Mouse (Mus musculus) gastrocnemius, adult 2 months (tissue): ENCODE results near the gene Gm11214. TPM values are rescaled to one million over a fixed set of nuclear protein-coding genes. Genes with fewer than 3 reads are reported as not detected.

Source experiments
- DNase-seq: peaks from one replicate; pipeline ENCODE4 v3.0.0; 2022
- H3K27ac ChIP-seq: fragments of 200-600 bp; 2 replicates; pipeline ENCODE4 v1.8.1; 2022; ENCODE audit warnings: mild to moderate bottlenecking
- H3K4me3 ChIP-seq: fragments of 200-600 bp; 2 replicates; pipeline ENCODE4 v1.8.1; 2022; ENCODE audit warnings: mild to moderate bottlenecking, moderate library complexity
- CTCF ChIP-seq: fragments of 200-600 bp; IDR thresholded peaks from 2 replicates; pipeline ENCODE4 v1.8.1; 2022; ENCODE audit warnings: antibody characterized with exemption, mild to moderate bottlenecking, moderate library complexity
- intact Hi-C: fragments of 180-260 bp; cut with DNase I; formaldehyde crosslinking; loops from one replicate; pipeline ENCODE4 v1.15.1; 2025
- total RNA-seq, 2 experiments: library from RNA; stranded (reverse); gene quantifications; 2 replicates each; pipeline ENCODE4 v1.2.3; 2021

The Gm11214 gene
- total RNA-seq, 2 experiments from 2014 or later, result not detected

- TF ChIP-seq CTCF, result no peak
- H3K4me3 ChIP-seq, result no peak overlapping the region
- no peak overlapping the region for H3K27ac ChIP-seq
- no peak for DNase-seq
- intact Hi-C loops, result no loop called here
These were observed 19.0 kb downstream of the Gm11214 start for GRCm38 (mm10) chr4:63643956-63644726.

GRCm38 (mm10) chr4:63639842-63640241 lies 23.3 kb downstream of the Gm11214 start:
- intact Hi-C loops, result no loop called here

GRCm38 (mm10) chr4:63638603-63639002 lies 24.6 kb downstream of the Gm11214 start:
- Histone ChIP-seq H3K27ac (no peak overlapping the region), H3K4me3 (no peak overlapping the region)
- no peak for TF ChIP-seq CTCF
- intact Hi-C loops, result no loop called here
- no peak for DNase-seq

More at GRCm38 (mm10) chr4:63639842-63640241, 23.3 kb downstream of the Gm11214 start:
- no peak for TF ChIP-seq CTCF
- no peak for DNase-seq
- Histone ChIP-seq H3K27ac (no peak overlapping the region), H3K4me3 (no peak overlapping the region)

GRCm38 (mm10) chr4:63633181-63633580 lies 30.0 kb downstream of the Gm11214 start:
- DNase-seq, result no peak
- TF ChIP-seq CTCF, result no peak
- Histone ChIP-seq H3K4me3 (no peak overlapping the region), H3K27ac (no peak overlapping the region)
- intact Hi-C loops, result no loop called here

- Histone ChIP-seq H3K27ac (no peak overlapping the region), H3K4me3 (no peak overlapping the region)
- intact Hi-C loops, result loop anchor here (10.0 kb wide), 1 partner anchor 218 kb away; no protein-coding TSS in a partner anchor
- DNase-seq, result no peak
- TF ChIP-seq CTCF, result no peak
These were observed 36.1 kb downstream of the Gm11214 start for GRCm38 (mm10) chr4:63627111-63627510.

GRCm38 (mm10) chr4:63625563-63626080 lies 37.6 kb downstream of the Gm11214 start:
- no peak for TF ChIP-seq CTCF
- H3K27ac ChIP-seq, result no peak overlapping the region
- DNase-seq, result no peak
- intact Hi-C loops, result loop anchor here (10.0 kb wide), 1 partner anchor 219 kb away; no protein-coding TSS in a partner anchor
- H3K4me3 ChIP-seq, result no peak overlapping the region

GRCm38 (mm10) chr4:63622378-63622835 lies 40.8 kb downstream of the Gm11214 start, which contains the start of gene Tex48:
Gene Tex48 (minus strand): TSS chr4:63622428.
- Histone ChIP-seq H3K27ac (no peak within 1 kb of the TSS), H3K4me3 (no peak within 1 kb of the TSS)
- intact Hi-C loops, result loop anchor here (10.0 kb wide), 1 partner anchor 222 kb away; no protein-coding TSS in a partner anchor
- TF ChIP-seq CTCF, result peak; percentile 49
- DNase-seq, result peak; percentile 27

GRCm38 (mm10) chr4:63621861-63622260 lies 41.3 kb downstream of the Gm11214 start:
- intact Hi-C loops, result loop anchor here (10.0 kb wide), 1 partner anchor 223 kb away; no protein-coding TSS in a partner anchor
- Histone ChIP-seq H3K27ac (no peak overlapping the region), H3K4me3 (no peak overlapping the region)
- TF ChIP-seq CTCF, result no peak
- no peak for DNase-seq

Other genes starting within 250 kb of the Gm11214 start
- gene Whrn, start 167.4 kb downstream of the Gm11214 start, total RNA-seq, result 1 to 10 TPM; 1.6 to 2.2 TPM
- gene Atp6v1g1, start 118.6 kb downstream of the Gm11214 start, total RNA-seq, result 100 to 1,000 TPM; 212 to 239 TPM
- 10 to 100 TPM; 13.3 to 14.7 TPM for gene Tmem268, start 104.6 kb downstream of the Gm11214 start, total RNA-seq
- not detected for gene Gm11213, start 58.1 kb downstream of the Gm11214 start, total RNA-seq
- not detected for gene Tex48, start 41.0 kb downstream of the Gm11214 start, total RNA-seq
- gene Tnfsf15, start 81.7 kb upstream of the Gm11214 start, total RNA-seq, result under 1 TPM in 1 of 2 experiments, not detected in 1; 0.08 TPM
- gene Tnfsf8, start 198.0 kb upstream of the Gm11214 start, total RNA-seq, result not detected